Mouse (Mus musculus) hindbrain, postnatal 0 days (tissue): ENCODE measurements around the gene Cep63. TPM values are rescaled to one million over a fixed set of nuclear protein-coding genes. Genes with fewer than 3 reads are reported as not detected.

ENCODE experiments used
- ATAC-seq: fragments of 200-750 bp; cut with Nextera tagmentation; 2 replicates; pipeline ENCODE4 v1.8.0; 2017; ENCODE audit warnings: mild to moderate bottlenecking, moderate TSS enrichment, moderate library complexity
- DNase-seq: peaks from one replicate; pipeline ENCODE4 v3.0.0-alpha.2; 2015; ENCODE audit warnings: low spot score
- H3K27ac ChIP-seq: fragments of 300-500 bp; sonication (generic); 2 replicates; pipeline ENCODE4 v1.5.1; 2014; ENCODE audit warnings: mild to moderate bottlenecking
- H3K27me3 ChIP-seq: fragments of 300-500 bp; sonication (generic); 2 replicates; pipeline ENCODE4 v1.6.1; 2014; ENCODE audit warnings: low read length, mixed read lengths; ENCODE audit not compliant: insufficient read depth
- H3K36me3 ChIP-seq: fragments of 300-500 bp; sonication (generic); 2 replicates; pipeline ENCODE4 v1.6.1; 2014; ENCODE audit warnings: low read length, mixed read lengths; ENCODE audit not compliant: insufficient read depth
- H3K4me1 ChIP-seq: fragments of 300-500 bp; sonication (generic); 2 replicates; pipeline ENCODE4 v1.6.1; 2014; ENCODE audit warnings: antibody characterized with exemption, low read length, mixed read lengths; ENCODE audit not compliant: insufficient read depth
- H3K4me2 ChIP-seq: fragments of 300-500 bp; sonication (generic); 2 replicates; pipeline ENCODE4 v1.6.1; 2014; ENCODE audit warnings: low read depth, mild to moderate bottlenecking, low read length, moderate library complexity, mixed read lengths
- H3K4me3 ChIP-seq: fragments of 300-500 bp; sonication (generic); 2 replicates; pipeline ENCODE4 v1.5.1; 2014; ENCODE audit warnings: low read length
- H3K9ac ChIP-seq: fragments of 300-500 bp; sonication (generic); replicated peaks from 2 replicates; pipeline ENCODE4 v1.6.1; 2014; ENCODE audit warnings: mild to moderate bottlenecking, low read length, moderate library complexity, mixed read lengths
- H3K9me3 ChIP-seq: fragments of 300-500 bp; sonication (generic); 2 replicates; pipeline ENCODE4 v1.6.1; 2016; ENCODE audit warnings: low read length, mixed read lengths
- CTCF ChIP-seq: IDR thresholded peaks from 2 replicates; pipeline ENCODE4 v1.5.1; 2016; ENCODE audit warnings: antibody characterized with exemption, control low read depth, low read depth
- WGBS: fragments of 180-500 bp; shearing (Covaris S2); extraction: QIAGEN DNeasy Blood & Tissue Kit; methylation state at CpG from one replicate; pipeline ENCODE4 v1.1.7; 2014; 5-methylcytosine and 5-hydroxymethylcytosine counted together
- polyA plus RNA-seq: library from polyadenylated mRNA; unstranded; fragments of >200 nt; fragmentation: Nextera tagmentation; extraction: Ambion mirVana; gene quantifications from 2 replicates; pipeline ENCODE4 v1.2.1, GENCODE M21; 2015
- total RNA-seq: library from RNA; depleted of rRNA; stranded (reverse); fragments of >200 nt; gene quantifications from 2 replicates; pipeline ENCODE4 v1.2.3, GENCODE M21; 2014

The Cep63 gene
- total and polyA plus RNA-seq, 2 experiments from 2014 or later, result 6.0 to 33.7 TPM

GRCm38 (mm10) chr9:102651199-102651720 is 24.9 kb upstream of the Cep63 start:
- H3K27me3 ChIP-seq, result no peaks in the 10 kb centered on the region
- H3K9ac ChIP-seq, result no peak overlapping the region
- H3K4me3 ChIP-seq, result no peak overlapping the region
- no peak overlapping the region for H3K27ac ChIP-seq
- H3K9me3 ChIP-seq, result no peaks in the 10 kb centered on the region
- TF ChIP-seq CTCF, result no peak
- no peak for DNase-seq
- ATAC-seq, result no peak
- H3K36me3 ChIP-seq, result no peaks in the 10 kb centered on the region
- H3K4me2 ChIP-seq, result no peak overlapping the region
- WGBS, result 52% methylated on average over 6 of the region's 6 CpGs
- H3K4me1 ChIP-seq, result peaks cover 13% of the 10 kb centered on the region; the same call in 1 of the 2 replicates

- Histone ChIP-seq H3K4me3 (no peak overlapping the region), H3K9ac (no peak overlapping the region), H3K4me1 (peaks cover 13% of the 10 kb centered on the region; the same call in 1 of the 2 replicates), H3K36me3 (no peaks in the 10 kb centered on the region), H3K9me3 (no peaks in the 10 kb centered on the region), H3K27me3 (no peaks in the 10 kb centered on the region), H3K27ac (no peak overlapping the region), H3K4me2 (no peak overlapping the region)
- DNase-seq, result no peak
- TF ChIP-seq CTCF, result no peak
- peak; percentile 24; the same call in 1 of the 2 replicates for ATAC-seq
- 19% methylated on average over 7 of the region's 7 CpGs for WGBS
Measured at GRCm38 (mm10) chr9:102650637-102651036, 24.3 kb upstream of the Cep63 start.

- peak; percentile 77 for DNase-seq
- 0 out of 2 replicates have a peak overlapping the region, but pooled peaks have one; percentile 14 for H3K4me2 ChIP-seq
- peaks cover 13% of the 10 kb centered on the region; the same call in 1 of the 2 replicates for H3K4me1 ChIP-seq
- peak; percentile 51 for ATAC-seq
- no peaks in the 10 kb centered on the region for H3K9me3 ChIP-seq
- H3K4me3 ChIP-seq, result no peak overlapping the region
- no peak overlapping the region for H3K9ac ChIP-seq
- H3K27me3 ChIP-seq, result no peaks in the 10 kb centered on the region
- H3K36me3 ChIP-seq, result no peaks in the 10 kb centered on the region
- WGBS, result 33% methylated on average over 17 of the region's 17 CpGs
- no peak for TF ChIP-seq CTCF
- no peak overlapping the region for H3K27ac ChIP-seq
Measured at GRCm38 (mm10) chr9:102649917-102650527, 23.7 kb upstream of the Cep63 start.

GRCm38 (mm10) chr9:102647010-102647409 is 20.7 kb upstream of the Cep63 start:
- no peaks in the 10 kb centered on the region for H3K9me3 ChIP-seq
- no peak overlapping the region for H3K4me2 ChIP-seq
- no peak overlapping the region for H3K27ac ChIP-seq
- TF ChIP-seq CTCF, result no peak
- H3K36me3 ChIP-seq, result no peaks in the 10 kb centered on the region
- H3K4me1 ChIP-seq, result peaks cover 27% of the 10 kb centered on the region
- DNase-seq (no peak), ATAC-seq (no peak)
- H3K27me3 ChIP-seq, result no peaks in the 10 kb centered on the region
- H3K9ac ChIP-seq, result no peak overlapping the region
- 89% methylated on average over 6 of the region's 6 CpGs for WGBS
- no peak overlapping the region for H3K4me3 ChIP-seq

- H3K9me3 ChIP-seq, result no peaks in the 10 kb centered on the region
- no peak overlapping the region for H3K9ac ChIP-seq
- H3K4me3 ChIP-seq, result no peak overlapping the region
- no peaks in the 10 kb centered on the region for H3K27me3 ChIP-seq
- WGBS, result 83% methylated on average over 3 of the region's 3 CpGs
- no peak overlapping the region for H3K27ac ChIP-seq
- H3K36me3 ChIP-seq, result no peaks in the 10 kb centered on the region
- no peak for TF ChIP-seq CTCF
- H3K4me1 ChIP-seq, result peaks cover 18% of the 10 kb centered on the region
- no peak for ATAC-seq
- H3K4me2 ChIP-seq, result no peak overlapping the region
- no peak for DNase-seq
Measured at GRCm38 (mm10) chr9:102645119-102645695, 18.9 kb upstream of the Cep63 start.

GRCm38 (mm10) chr9:102643486-102644101 is 17.3 kb upstream of the Cep63 start:
- WGBS, result 3% methylated on average over 10 of the region's 10 CpGs
- DNase-seq (peak; percentile 87), ATAC-seq (peak; percentile 92)
- Histone ChIP-seq H3K9me3 (no peaks in the 10 kb centered on the region), H3K4me3 (no peak overlapping the region), H3K4me1 (peaks cover 14% of the 10 kb centered on the region), H3K9ac (no peak overlapping the region), H3K27ac (0 out of 2 replicates have a peak overlapping the region, but pooled peaks have one; percentile 12), H3K4me2 (peak overlapping the region; percentile 39), H3K27me3 (no peaks in the 10 kb centered on the region), H3K36me3 (no peaks in the 10 kb centered on the region)
- TF ChIP-seq CTCF, result no peak
